Mouse (Mus musculus) bone marrow macrophage, adult 2 months (primary cell): ENCODE measurements around the gene Ninj1. TPM values are rescaled to one million over a fixed set of nuclear protein-coding genes. Genes with fewer than 3 reads are reported as not detected.

Source experiments
- H3K27ac ChIP-seq: 2 replicates; pipeline ENCODE4 v1.5.1; 2012; ENCODE audit warnings: low read depth, low read length; ENCODE audit not compliant: insufficient read depth
- H3K4me1 ChIP-seq: 2 replicates; pipeline ENCODE4 v1.6.1; 2012; ENCODE audit warnings: low read length; ENCODE audit not compliant: control insufficient read depth, insufficient read depth
- H3K4me3 ChIP-seq: 2 replicates; pipeline ENCODE4 v1.5.1; 2012; ENCODE audit warnings: mild to moderate bottlenecking, low read length, moderate library complexity; ENCODE audit not compliant: insufficient read depth
- CTCF ChIP-seq: IDR thresholded peaks from 2 replicates; pipeline ENCODE4 v1.5.1; 2012; ENCODE audit warnings: low read depth, mild to moderate bottlenecking, low read length, moderate library complexity
- POLR2A ChIP-seq: IDR thresholded peaks from 2 replicates; pipeline ENCODE4 v1.6.1; 2012; ENCODE audit warnings: mild to moderate bottlenecking, low read depth, low read length, borderline replicate concordance
- polyA plus RNA-seq: library from polyadenylated mRNA; stranded (reverse); fragments of >200 nt; gene quantifications from 2 replicates; pipeline ENCODE4 v1.2.4, GENCODE M21; 2012; ENCODE audit not compliant: missing spikeins, insufficient read depth, insufficient read length

The Ninj1 gene
- polyA plus RNA-seq, 1 experiment = 521 TPM

DNA sequence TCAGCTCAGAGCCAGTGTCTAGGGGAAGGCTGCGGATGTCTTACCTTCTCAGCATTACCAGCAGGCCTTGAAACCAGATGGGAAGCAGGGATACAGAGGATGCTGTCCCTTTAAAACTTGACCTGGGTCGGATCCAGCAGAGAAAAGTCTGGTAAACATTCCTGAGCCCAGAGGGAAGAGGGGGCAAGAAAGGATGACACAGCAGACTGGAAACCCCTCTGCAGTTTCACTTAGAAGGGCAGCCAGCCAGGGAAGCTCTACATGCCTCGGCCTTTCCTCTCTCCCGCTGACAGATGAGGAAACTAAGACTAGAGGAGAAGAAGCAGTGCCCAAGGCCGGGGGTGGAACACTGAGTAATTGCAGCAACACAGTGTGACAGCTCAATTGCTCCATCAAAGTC is 3.6 kb upstream of the Ninj1 start:
- no peak overlapping the region for H3K4me3 ChIP-seq
- no peak for TF ChIP-seq POLR2A
- no peak for TF ChIP-seq CTCF
- H3K4me1 ChIP-seq = peaks cover 44% of the 10 kb centered on the region
- peak overlapping the region; percentile 30 for H3K27ac ChIP-seq

DNA sequence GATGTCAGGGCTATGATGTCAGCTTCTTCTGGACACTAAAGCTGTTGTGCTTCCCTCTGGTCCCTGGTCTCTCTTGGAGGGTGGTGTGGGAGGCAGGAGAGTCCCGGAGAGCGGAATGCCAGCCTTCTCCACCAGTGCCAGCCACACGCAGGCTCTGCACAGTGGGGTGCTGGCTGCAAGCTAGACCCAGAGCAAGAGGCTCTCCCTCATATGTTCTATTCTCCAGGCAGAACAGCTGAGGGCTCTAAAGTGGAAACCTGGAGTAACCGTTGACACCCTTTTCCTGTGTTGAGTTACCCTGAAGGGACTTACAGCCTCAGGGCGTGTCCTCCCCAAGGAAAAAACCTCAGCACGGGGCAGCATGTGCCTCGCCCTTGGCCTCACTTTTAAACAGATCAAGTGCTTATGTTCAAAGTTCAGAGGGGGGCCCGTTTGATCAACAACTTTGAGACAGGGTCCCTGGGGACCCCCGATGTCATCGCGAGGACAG is 442 bp upstream of the Ninj1 start:
- peak overlapping the region; percentile 76 for H3K27ac ChIP-seq
- TF ChIP-seq CTCF (no peak), POLR2A (no peak)
- peaks cover 56% of the 10 kb centered on the region for H3K4me1 ChIP-seq
- 0 out of 2 replicates have a peak overlapping the region, but pooled peaks have one; percentile 14 for H3K4me3 ChIP-seq

DNA sequence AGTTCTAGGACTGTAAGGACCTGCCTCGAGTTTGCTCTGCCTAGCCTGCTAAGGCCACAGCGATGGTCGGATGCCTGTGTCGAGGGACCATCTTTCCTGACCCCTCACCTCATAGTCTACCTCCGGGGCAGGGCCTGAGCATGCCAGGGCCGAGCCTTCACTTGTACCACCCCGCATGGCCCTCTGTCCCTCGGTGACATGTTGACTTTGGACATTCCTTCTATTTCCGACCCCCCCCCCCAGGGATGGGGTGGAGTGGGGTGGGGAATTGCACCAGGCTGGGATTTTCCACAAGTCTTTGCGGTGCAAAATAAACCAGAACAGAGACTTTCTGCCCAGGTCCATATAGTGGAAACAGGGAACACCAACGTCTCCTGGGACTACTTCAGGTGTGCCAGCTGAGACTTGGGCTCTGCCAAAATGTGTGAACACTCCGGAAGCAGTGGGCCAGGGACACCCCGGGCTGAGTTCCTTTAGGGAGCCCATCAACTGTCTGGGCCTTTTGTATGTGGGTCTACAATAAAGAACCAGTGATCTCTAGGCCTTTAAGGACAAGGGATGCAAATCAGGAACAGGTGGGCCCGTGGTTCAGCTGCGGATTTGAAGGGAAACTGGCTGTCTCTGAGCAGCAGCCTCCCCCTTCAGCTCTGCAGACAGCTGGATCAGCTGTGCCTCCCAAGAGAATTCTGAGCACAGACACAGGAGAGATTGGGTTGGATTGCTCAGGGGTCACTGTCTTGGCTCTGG is 1.1 kb downstream of the Ninj1 start:
- peak overlapping the region; percentile 90 for H3K27ac ChIP-seq
- H3K4me1 ChIP-seq = peaks cover 60% of the 10 kb centered on the region
- TF ChIP-seq POLR2A = 0 out of 2 replicates have a peak, but pooled peaks have one; percentile 10
- TF ChIP-seq CTCF = no peak
- peak overlapping the region; percentile 67 for H3K4me3 ChIP-seq

DNA sequence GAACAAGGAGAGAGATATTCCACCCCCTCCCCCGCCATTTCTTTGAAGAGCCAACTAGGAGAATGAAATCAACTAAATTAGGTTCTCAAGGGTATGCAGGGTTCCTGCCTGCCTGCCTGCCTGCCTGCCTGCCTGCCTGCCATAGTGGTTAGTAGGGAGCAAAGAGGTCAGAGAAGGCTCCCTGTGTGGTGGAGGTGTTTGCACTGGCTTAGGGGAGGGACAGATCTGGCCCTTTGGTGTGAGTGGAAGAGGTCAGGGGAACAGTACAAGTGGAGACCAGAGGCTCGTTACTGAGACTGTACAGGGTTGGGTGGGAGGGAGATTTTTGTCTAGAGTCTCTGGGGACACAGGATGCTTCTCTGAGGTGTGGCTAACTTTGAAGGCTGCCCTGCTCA is 1.7 kb downstream of the Ninj1 start:
- Histone ChIP-seq H3K4me3 (peak overlapping the region; percentile 67), H3K27ac (peak overlapping the region; percentile 90), H3K4me1 (peaks cover 61% of the 10 kb centered on the region)
- TF ChIP-seq POLR2A (no peak), CTCF (no peak)

DNA sequence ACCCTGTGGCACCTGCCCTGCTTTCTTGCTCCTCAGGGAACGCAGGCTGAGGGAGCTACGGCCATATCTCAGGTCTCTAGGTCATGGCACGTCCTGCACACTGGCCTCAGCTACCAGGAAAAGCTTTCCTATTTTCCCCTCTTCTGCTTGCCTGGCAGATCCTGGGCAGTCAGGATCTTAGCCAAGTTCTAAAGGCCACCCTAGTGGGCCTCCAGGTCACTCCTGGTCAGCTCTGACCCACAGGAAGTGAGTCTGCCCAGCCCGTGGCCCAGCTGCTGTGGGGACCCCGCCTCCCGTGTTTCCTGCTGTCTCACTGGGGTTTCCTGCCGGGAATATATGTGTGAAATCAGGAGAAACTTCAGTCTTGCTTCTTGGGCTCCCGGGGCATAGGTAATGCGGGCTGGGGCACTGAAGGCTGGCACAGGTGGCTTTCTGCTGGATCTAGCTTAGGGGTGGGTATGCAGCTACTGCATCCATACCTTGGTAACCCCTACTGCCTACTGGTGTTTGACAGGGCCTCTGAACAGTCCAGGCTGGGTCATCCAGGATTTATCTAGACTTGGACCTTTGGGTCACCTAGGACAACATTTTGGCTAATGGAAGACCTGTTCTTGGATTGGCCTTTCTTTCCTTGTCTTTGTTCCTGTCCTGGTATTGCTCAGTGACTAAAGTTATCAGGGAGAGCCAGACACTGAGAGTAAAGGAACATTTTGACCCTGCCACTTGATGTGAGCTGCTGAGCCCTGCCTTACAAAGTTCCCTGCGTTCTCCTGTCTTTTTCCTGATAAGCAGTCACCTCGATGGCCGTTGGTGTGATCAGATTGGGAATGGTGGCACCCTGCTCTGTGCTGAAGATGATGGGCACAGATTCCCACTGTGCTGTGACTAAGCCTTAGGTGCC is 2.9 kb downstream of the Ninj1 start:
- peak overlapping the region; percentile 90 for H3K27ac ChIP-seq
- peaks cover 65% of the 10 kb centered on the region for H3K4me1 ChIP-seq
- H3K4me3 ChIP-seq = peak overlapping the region; percentile 67
- no peak for TF ChIP-seq POLR2A
- no peak for TF ChIP-seq CTCF

DNA sequence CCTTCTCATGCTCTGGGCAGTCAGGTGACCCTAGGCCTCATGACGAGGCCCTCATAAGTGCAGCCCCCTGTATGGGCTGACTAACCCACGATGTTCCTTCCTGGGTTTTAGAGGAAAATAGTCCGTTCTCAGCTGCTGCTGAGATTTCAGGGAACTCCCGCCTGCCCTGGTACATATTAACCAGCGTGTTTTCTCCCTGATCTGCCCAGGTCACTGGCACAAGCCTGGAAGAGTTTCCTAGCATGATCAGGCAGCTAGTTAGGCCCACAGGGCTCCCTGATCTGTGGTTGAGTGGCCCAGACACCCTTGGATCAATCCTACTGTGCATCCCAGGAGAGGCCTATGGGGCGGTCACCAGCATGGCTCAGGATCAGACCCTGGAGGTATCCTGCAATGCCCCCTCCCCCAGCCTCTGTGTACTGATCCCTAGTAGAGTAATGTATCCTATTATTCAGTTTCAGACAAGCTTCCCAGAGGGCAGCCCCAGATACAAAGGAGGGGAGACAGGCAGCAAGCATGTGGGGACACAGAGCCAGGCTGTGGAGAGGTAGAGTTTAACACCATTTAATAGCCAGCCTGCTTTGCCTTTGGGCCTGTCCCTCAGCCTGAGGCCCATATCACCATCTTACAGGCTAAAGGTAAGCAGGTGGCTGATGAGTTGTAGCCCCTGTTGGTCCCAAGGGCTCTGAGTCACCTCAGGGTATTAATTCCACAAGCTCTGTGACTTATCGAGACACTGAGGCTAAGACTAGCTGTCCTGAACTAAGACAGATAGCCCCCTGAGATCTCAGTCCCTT is 3.8 kb downstream of the Ninj1 start:
- TF ChIP-seq POLR2A (no peak), CTCF (no peak)
- H3K4me3 ChIP-seq = peak overlapping the region; percentile 67
- peak overlapping the region; percentile 90 for H3K27ac ChIP-seq
- H3K4me1 ChIP-seq = peaks cover 73% of the 10 kb centered on the region

DNA sequence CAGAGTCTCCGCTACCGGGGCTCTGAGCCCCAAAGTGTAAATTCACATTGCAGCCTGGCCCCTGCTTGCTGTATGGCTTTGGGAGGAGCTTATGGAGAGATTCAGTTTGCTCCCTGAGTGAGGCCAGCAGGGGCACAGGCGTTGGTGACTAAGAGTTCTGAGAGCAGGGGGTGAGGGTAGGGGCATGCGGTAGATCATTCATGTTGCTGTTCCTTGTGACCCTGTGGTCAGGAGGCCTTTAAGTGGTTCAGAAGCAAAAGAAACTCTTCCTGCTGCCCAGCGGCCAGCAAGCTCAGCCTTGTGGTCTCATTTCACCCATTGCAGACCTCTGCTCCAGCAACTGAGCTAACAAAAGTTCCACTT is 4.4 kb downstream of the Ninj1 start:
- Histone ChIP-seq H3K4me1 (peaks cover 73% of the 10 kb centered on the region), H3K4me3 (peak overlapping the region; percentile 67), H3K27ac (peak overlapping the region; percentile 90)
- TF ChIP-seq CTCF (no peak), POLR2A (no peak)

DNA sequence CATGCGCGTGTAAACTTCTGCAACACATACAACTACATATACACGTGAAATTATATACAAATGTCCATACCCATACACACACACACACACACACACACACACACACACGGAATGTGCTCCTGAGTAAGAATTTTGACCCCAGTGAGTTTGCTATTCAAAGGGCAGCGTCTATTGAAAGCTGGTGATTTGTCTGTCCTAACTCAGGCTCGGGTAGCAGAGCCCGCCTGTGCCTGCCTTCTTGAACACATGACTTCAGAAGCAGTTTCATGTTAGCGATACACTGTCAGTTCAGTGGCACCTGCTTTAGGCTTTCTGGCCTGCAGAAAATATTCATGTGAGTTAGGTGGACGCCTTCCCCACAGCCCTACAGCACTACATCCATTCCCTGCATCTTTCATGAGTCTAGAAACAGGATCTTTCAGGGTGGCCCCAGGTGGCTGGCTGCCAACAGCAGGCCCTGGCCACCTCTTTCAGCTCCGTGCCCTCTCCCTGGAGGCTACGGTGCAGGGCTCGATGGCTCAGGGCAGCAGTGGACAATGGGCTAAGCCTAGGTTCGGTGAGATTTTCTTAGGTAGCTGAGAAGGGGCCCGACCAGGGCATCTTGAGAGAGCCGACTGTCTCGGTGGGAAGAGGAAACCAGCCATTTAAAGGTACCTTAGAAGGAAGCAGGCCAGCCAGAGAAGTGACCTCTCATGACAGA is 5.0 kb downstream of the Ninj1 start:
- Histone ChIP-seq H3K4me1 (peaks cover 73% of the 10 kb centered on the region), H3K4me3 (peak overlapping the region; percentile 67; the same call in 1 of the 2 replicates), H3K27ac (peak overlapping the region; percentile 90)
- TF ChIP-seq POLR2A (no peak), CTCF (no peak)

DNA sequence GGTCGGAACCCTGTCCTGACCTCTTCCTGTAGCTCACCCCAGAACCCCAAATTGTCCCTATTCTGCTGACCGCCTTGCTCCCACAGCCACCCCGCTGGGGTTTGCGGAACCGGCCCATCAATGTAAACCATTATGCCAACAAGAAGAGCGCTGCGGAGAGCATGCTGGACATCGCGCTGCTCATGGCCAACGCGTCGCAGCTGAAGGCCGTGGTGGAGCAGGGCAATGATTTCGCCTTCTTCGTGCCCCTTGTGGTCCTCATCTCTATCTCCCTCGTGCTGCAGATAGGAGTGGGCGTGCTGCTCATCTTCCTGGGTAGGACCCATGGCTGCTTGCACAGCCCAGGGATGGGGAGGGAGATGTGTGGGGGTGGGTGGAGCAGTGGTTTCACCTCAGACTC is 6.4 kb downstream of the Ninj1 start:
- Histone ChIP-seq H3K4me1 (peaks cover 85% of the 10 kb centered on the region), H3K4me3 (no peak overlapping the region)

More for the DNA sequence above, 6.4 kb downstream of the Ninj1 start:
- no peak for TF ChIP-seq POLR2A
- no peak for TF ChIP-seq CTCF
- peak overlapping the region; percentile 25; the same call in 1 of the 2 replicates for H3K27ac ChIP-seq
